Mouse (Mus musculus): ENCODE measurements around the gene Sppl2b. TPM values are rescaled to one million over a fixed set of nuclear protein-coding genes. Genes with fewer than 3 reads are reported as not detected.

Gene Sppl2b
- polyA plus RNA-seq, 1 experiment from 2014 or later, result 27.6 TPM

DNA sequence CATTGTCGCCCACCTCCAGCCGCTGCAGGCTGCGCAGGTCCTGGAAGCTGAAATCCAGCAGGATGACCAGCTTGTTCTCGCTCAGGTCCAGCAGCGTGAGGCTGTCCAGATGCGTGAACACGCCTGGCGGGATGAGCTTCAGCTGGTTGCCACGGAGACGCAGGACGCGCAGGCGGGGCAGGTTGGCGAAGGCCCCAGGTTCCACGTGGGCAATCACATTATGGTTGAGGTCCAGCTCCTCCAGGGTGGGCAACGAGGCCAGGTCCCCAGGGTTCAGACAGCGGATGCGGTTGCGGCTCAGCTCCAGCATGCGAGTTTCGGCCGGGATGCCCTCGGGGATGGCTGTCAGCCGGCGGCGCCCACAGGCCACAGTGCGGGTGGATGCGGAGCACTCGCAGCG lies 19.5 kb upstream of the Sppl2b start:
- Histone ChIP-seq H3K36me3 (replicated peaks; ENCODE audit: insufficient read depth, low read length) (0 out of 2 replicates have a peak, but pooled peaks cover 2% of the 10 kb centered on the region), H3K27ac (ENCODE audit: low read depth) (no peak overlapping the region), H3K4me3 (ENCODE audit: low read depth, low read length) (no peak overlapping the region), H3K4me1 (ENCODE audit: insufficient read depth) (peaks cover 8% of the 10 kb centered on the region), H3K9ac (replicated peaks) (no peak overlapping the region), H3K4me2 (ENCODE audit: low read depth, low read length) (no peak overlapping the region), H3K27me3 (ENCODE audit: insufficient read depth, low read length) (peaks cover 30% of the 10 kb centered on the region), H3K9me3 (ENCODE audit: low read length) (no peaks in the 10 kb centered on the region)
- no peak for TF ChIP-seq CTCF (IDR thresholded peaks at IDR 0.05; ENCODE audit: low read depth)
- no peak for TF ChIP-seq EP300 (IDR thresholded peaks at IDR 0.05; ENCODE audit: low read depth)
- 63% methylated on average over 30 of the region's 30 CpGs for WGBS (ENCODE audit: insufficient replicate concordance)
- no peak for ATAC-seq
- no peak for DNase-seq

DNA sequence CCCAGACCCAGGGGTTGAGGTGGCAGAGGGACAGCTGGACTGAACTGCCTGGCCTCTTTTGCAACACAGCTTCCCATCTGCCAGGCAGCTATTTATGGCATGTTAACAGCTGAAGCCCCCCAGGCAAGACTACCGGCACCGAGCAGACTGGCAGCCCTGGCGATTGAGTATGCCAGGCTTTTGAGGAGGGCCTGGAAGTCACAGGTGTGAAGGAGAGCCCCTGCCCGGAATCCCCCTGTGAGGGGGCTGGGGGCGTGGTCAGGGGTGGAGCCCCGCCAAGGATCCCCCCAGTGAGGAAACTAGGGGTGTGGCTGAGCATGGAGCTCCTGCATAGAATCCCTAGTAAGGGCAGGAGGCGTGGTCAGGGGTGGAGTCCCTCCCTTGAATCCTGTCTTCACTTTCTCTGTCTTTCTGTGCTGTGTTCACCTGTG lies 18.1 kb upstream of the Sppl2b start:
- TF ChIP-seq CTCF (IDR thresholded peaks at IDR 0.05; ENCODE audit: low read depth) (no peak), EP300 (IDR thresholded peaks at IDR 0.05; ENCODE audit: low read depth) (no peak)
- Histone ChIP-seq H3K9ac (replicated peaks) (no peak overlapping the region), H3K27me3 (ENCODE audit: insufficient read depth, low read length) (peaks cover 37% of the 10 kb centered on the region), H3K36me3 (replicated peaks; ENCODE audit: insufficient read depth, low read length) (no peaks in the 10 kb centered on the region), H3K4me3 (ENCODE audit: low read depth, low read length) (no peak overlapping the region), H3K9me3 (ENCODE audit: low read length) (no peaks in the 10 kb centered on the region), H3K4me1 (ENCODE audit: insufficient read depth) (no peaks in the 10 kb centered on the region), H3K4me2 (ENCODE audit: low read depth, low read length) (no peak overlapping the region), H3K27ac (ENCODE audit: low read depth) (no peak overlapping the region)
- 45% methylated on average over 7 of the region's 7 CpGs for WGBS (ENCODE audit: insufficient replicate concordance)
- no peak for DNase-seq
- ATAC-seq, result no peak

DNA sequence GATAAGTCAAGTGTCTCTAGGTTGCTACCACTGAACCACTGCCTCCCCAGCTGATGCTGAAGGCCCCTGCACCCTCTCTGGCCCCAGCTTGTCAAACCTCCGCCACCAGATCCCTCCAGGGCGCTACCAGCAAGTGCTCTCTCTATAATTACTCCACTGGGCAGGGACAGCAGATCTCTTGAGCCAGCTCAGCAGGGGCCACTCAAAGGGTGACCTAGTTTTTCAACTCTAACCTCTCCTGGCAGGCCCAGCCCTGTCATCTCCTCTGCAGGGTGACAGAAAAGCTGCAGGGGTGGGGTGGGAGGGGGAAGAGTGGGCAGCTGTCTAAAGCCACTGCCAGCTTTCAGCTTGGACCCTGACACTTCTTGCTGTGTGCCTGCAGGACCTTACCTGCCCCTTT lies 17.2 kb upstream of the Sppl2b start:
- WGBS (ENCODE audit: insufficient replicate concordance), result 52% methylated on average over 2 of the region's 2 CpGs
- ATAC-seq, result no peak

GRCm38 (mm10) chr10:80838346-80838912 lies 16.6 kb upstream of the Sppl2b start:
- WGBS (ENCODE audit: insufficient replicate concordance), result 58% methylated on average over 2 of the region's 2 CpGs
- H3K9ac ChIP-seq (replicated peaks), result no peak overlapping the region
- no peaks in the 10 kb centered on the region for H3K9me3 ChIP-seq (ENCODE audit: low read length)
- H3K27ac ChIP-seq (ENCODE audit: low read depth), result no peak overlapping the region
- DNase-seq, result no peak
- H3K4me2 ChIP-seq (ENCODE audit: low read depth, low read length), result no peak overlapping the region
- H3K4me3 ChIP-seq (ENCODE audit: low read depth, low read length), result no peak overlapping the region
- TF ChIP-seq CTCF (IDR thresholded peaks at IDR 0.05; ENCODE audit: low read depth) (no peak), EP300 (IDR thresholded peaks at IDR 0.05; ENCODE audit: low read depth) (no peak)
- no peaks in the 10 kb centered on the region for H3K36me3 ChIP-seq (replicated peaks; ENCODE audit: insufficient read depth, low read length)
- ATAC-seq, result no peak
- H3K4me1 ChIP-seq (ENCODE audit: insufficient read depth), result 0 out of 2 replicates have a peak, but pooled peaks cover under 1% of the 10 kb centered on the region
- H3K27me3 ChIP-seq (ENCODE audit: insufficient read depth, low read length), result peaks cover 51% of the 10 kb centered on the region

More for the DNA sequence above, 17.2 kb upstream of the Sppl2b start:
- DNase-seq, result no peak
- Histone ChIP-seq H3K27ac (ENCODE audit: low read depth) (no peak overlapping the region), H3K4me2 (ENCODE audit: low read depth, low read length) (no peak overlapping the region), H3K27me3 (ENCODE audit: insufficient read depth, low read length) (peaks cover 45% of the 10 kb centered on the region), H3K9me3 (ENCODE audit: low read length) (no peaks in the 10 kb centered on the region), H3K36me3 (replicated peaks; ENCODE audit: insufficient read depth, low read length) (no peaks in the 10 kb centered on the region), H3K9ac (replicated peaks) (no peak overlapping the region), H3K4me3 (ENCODE audit: low read depth, low read length) (no peak overlapping the region), H3K4me1 (ENCODE audit: insufficient read depth) (no peaks in the 10 kb centered on the region)
- TF ChIP-seq CTCF (IDR thresholded peaks at IDR 0.05; ENCODE audit: low read depth), result no peak
- TF ChIP-seq EP300 (IDR thresholded peaks at IDR 0.05; ENCODE audit: low read depth), result no peak

DNA sequence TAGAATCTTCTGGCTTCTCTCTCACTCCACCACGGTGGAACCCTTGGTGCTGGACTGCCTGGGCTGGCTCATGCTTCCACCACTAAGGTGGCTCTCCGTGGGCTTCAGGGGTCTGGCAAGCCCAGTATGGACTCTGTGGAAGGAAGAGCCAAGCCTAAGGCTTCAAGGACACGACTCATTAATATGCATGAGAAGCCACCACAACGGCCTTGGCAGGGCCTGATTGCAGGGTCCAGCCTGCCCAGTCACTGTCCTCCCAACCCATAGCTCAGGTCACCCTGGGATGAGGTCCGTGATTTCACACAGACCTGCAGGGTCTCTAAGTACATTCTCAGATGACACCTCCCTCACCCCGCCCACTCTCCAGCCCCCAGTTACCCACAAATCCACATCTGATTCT lies 15.2 kb upstream of the Sppl2b start:
- 57% methylated on average over 6 of the region's 6 CpGs for WGBS (ENCODE audit: insufficient replicate concordance)
- no peaks in the 10 kb centered on the region for H3K36me3 ChIP-seq (replicated peaks; ENCODE audit: insufficient read depth, low read length)
- ATAC-seq (no peak), DNase-seq (no peak)
- no peak overlapping the region for H3K9ac ChIP-seq (replicated peaks)
- H3K4me3 ChIP-seq (ENCODE audit: low read depth, low read length), result no peak overlapping the region
- H3K4me2 ChIP-seq (ENCODE audit: low read depth, low read length), result no peak overlapping the region
- no peak overlapping the region for H3K27ac ChIP-seq (ENCODE audit: low read depth)
- TF ChIP-seq EP300 (IDR thresholded peaks at IDR 0.05; ENCODE audit: low read depth) (no peak), CTCF (IDR thresholded peaks at IDR 0.05; ENCODE audit: low read depth) (no peak)
- peaks cover 58% of the 10 kb centered on the region for H3K27me3 ChIP-seq (ENCODE audit: insufficient read depth, low read length)
- H3K9me3 ChIP-seq (ENCODE audit: low read length), result no peaks in the 10 kb centered on the region
- H3K4me1 ChIP-seq (ENCODE audit: insufficient read depth), result 0 out of 2 replicates have a peak, but pooled peaks cover 5% of the 10 kb centered on the region

- H3K27me3 ChIP-seq (ENCODE audit: insufficient read depth, low read length), result peaks cover 57% of the 10 kb centered on the region
- H3K27ac ChIP-seq (ENCODE audit: low read depth), result no peak overlapping the region
- H3K4me3 ChIP-seq (ENCODE audit: low read depth, low read length), result no peak overlapping the region
- no peak overlapping the region for H3K9ac ChIP-seq (replicated peaks)
- TF ChIP-seq EP300 (IDR thresholded peaks at IDR 0.05; ENCODE audit: low read depth) (no peak), CTCF (IDR thresholded peaks at IDR 0.05; ENCODE audit: low read depth) (no peak)
- H3K36me3 ChIP-seq (replicated peaks; ENCODE audit: insufficient read depth, low read length), result no peaks in the 10 kb centered on the region
- WGBS (ENCODE audit: insufficient replicate concordance), result 72% methylated on average over 2 of the region's 2 CpGs
- DNase-seq (no peak), ATAC-seq (no peak)
- H3K9me3 ChIP-seq (ENCODE audit: low read length), result no peaks in the 10 kb centered on the region
- 0 out of 2 replicates have a peak, but pooled peaks cover 5% of the 10 kb centered on the region for H3K4me1 ChIP-seq (ENCODE audit: insufficient read depth)
- no peak overlapping the region for H3K4me2 ChIP-seq (ENCODE audit: low read depth, low read length)
Observed at GRCm38 (mm10) chr10:80841685-80842084, 13.4 kb upstream of the Sppl2b start.

Measured in liver, postnatal 0 days (tissue).